Mouse (Mus musculus): Measurements from ENCODE around the gene Tgfbr3l. TPM values are rescaled to one million over a fixed set of nuclear protein-coding genes. Genes with fewer than 3 reads are reported as not detected.
A peak's percentile ranks its signal among the peaks of the same experiment; 100 is the strongest.
"Not testable (repeated sequence)": the region's sequence is repeated elsewhere in the genome, so short reads cannot be mapped to it uniquely, and the experiment has no call there.

Gene Tgfbr3l
- polyA plus RNA-seq, 1 experiment from 2014 or later: 4.6 TPM

GRCm38 (mm10) chr8:4254001-4254400 lies 6.0 kb downstream of the Tgfbr3l start:
- H3K27ac ChIP-seq (ENCODE audit: poor library complexity, severe bottlenecking): no peak overlapping the region

DNA sequence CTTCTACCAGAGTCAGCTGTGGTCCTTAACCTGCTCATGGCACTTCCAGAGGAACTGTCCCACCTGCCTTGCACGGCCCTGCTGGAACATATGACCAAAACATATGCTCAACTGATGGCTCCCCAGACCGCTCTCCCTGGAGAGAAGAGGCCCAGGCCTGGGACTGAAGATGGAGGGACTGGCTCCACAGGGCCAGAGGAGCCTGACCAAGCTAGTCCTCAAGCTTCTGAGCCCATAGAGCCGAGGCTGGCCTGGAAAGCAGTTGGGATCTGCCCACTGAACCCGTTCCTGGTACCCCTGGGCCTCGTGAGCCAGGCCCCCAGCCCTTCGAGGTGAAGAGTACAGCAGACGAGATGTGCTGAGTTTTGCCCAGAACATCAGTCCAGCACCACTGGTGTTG lies 7.5 kb downstream of the Tgfbr3l start:
- H3K4me2 ChIP-seq; H3K9ac ChIP-seq; H3K9me3 ChIP-seq (replicated peaks); H3K4me3 ChIP-seq; H3K27ac ChIP-seq (ENCODE audit: poor library complexity, severe bottlenecking); H3K27me3 ChIP-seq (replicated peaks); ATAC-seq (ENCODE audit: insufficient number of reproducible peaks, low FRiP score): not testable (repeated sequence)
- 85% methylated on average over 7 of the region's 7 CpGs for WGBS
- Histone ChIP-seq H3K4me1 (replicated peaks) (peaks cover 41% of the 10 kb centered on the region), H3K36me3 (peaks cover 41% of the 10 kb centered on the region)

More at GRCm38 (mm10) chr8:4254001-4254400, 6.0 kb downstream of the Tgfbr3l start:
- WGBS: 70% methylated on average over 6 of the region's 6 CpGs
- Histone ChIP-seq H3K9me3 (replicated peaks) (no peaks in the 10 kb centered on the region), H3K9ac (no peak overlapping the region), H3K36me3 (peaks cover 31% of the 10 kb centered on the region), H3K4me1 (replicated peaks) (peaks cover 46% of the 10 kb centered on the region), H3K27me3 (replicated peaks) (no peaks in the 10 kb centered on the region), H3K4me2 (peak overlapping the region; percentile 87), H3K4me3 (peak overlapping the region; percentile 95)
- ATAC-seq (ENCODE audit: insufficient number of reproducible peaks, low FRiP score): no peak

- Histone ChIP-seq H3K4me1 (replicated peaks) (peaks cover 37% of the 10 kb centered on the region), H3K9ac (peak overlapping the region; percentile 31; the same call in 1 of the 2 replicates), H3K9me3 (replicated peaks) (no peaks in the 10 kb centered on the region), H3K27me3 (replicated peaks) (no peaks in the 10 kb centered on the region), H3K4me2 (no peak overlapping the region), H3K4me3 (no peak overlapping the region), H3K27ac (ENCODE audit: poor library complexity, severe bottlenecking) (no peak overlapping the region), H3K36me3 (peaks cover 55% of the 10 kb centered on the region)
- ATAC-seq (ENCODE audit: insufficient number of reproducible peaks, low FRiP score): no peak
- WGBS: 58% methylated on average over 4 of the region's 4 CpGs
These were observed 8.9 kb downstream of the Tgfbr3l start for GRCm38 (mm10) chr8:4256911-4257310.

DNA sequence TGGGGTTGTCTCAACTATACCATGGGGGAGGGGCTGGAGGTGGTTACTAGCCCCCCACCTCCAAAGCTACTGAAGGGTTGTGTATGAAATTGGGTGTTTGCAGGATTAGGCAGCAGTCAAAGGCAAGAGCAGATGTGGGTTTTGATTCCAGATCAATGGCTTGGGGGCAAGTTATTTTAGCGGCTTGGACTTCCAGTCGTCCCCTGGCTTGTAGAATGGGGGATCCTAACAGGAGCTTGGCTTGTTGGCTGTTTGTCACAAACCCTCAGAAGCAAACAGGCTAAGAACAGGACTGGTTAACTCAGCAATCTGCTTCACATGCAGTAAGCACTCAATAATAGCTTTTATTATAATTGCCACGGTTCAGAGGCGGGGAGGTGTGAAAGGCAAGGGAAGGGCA lies 9.3 kb downstream of the Tgfbr3l start:
- Histone ChIP-seq H3K4me3 (0 out of 2 replicates have a peak overlapping the region, but pooled peaks have one; percentile 74), H3K36me3 (peaks cover 59% of the 10 kb centered on the region), H3K4me1 (replicated peaks) (peaks cover 36% of the 10 kb centered on the region), H3K4me2 (peak overlapping the region; percentile 92; the same call in 1 of the 2 replicates), H3K27me3 (replicated peaks) (no peaks in the 10 kb centered on the region), H3K9me3 (replicated peaks) (no peaks in the 10 kb centered on the region), H3K9ac (peak overlapping the region; percentile 31; the same call in 1 of the 2 replicates), H3K27ac (ENCODE audit: poor library complexity, severe bottlenecking) (no peak overlapping the region)
- 88% methylated on average over 4 of the region's 4 CpGs for WGBS
- ATAC-seq (ENCODE audit: insufficient number of reproducible peaks, low FRiP score): no peak

GRCm38 (mm10) chr8:4258233-4258632 lies 10.2 kb downstream of the Tgfbr3l start:
- no peaks in the 10 kb centered on the region for H3K27me3 ChIP-seq (replicated peaks)
- peak; percentile 54 for ATAC-seq (ENCODE audit: insufficient number of reproducible peaks, low FRiP score)
- peak overlapping the region; percentile 83 for H3K9ac ChIP-seq
- H3K4me2 ChIP-seq: peak overlapping the region; percentile 92
- H3K4me1 ChIP-seq (replicated peaks): peaks cover 33% of the 10 kb centered on the region
- WGBS: 2% methylated on average over 35 of the region's 35 CpGs
- peaks cover 68% of the 10 kb centered on the region for H3K36me3 ChIP-seq
- H3K9me3 ChIP-seq (replicated peaks): no peaks in the 10 kb centered on the region
- H3K4me3 ChIP-seq: peak overlapping the region; percentile 74
- H3K27ac ChIP-seq (ENCODE audit: poor library complexity, severe bottlenecking): peak overlapping the region; percentile 37

DNA sequence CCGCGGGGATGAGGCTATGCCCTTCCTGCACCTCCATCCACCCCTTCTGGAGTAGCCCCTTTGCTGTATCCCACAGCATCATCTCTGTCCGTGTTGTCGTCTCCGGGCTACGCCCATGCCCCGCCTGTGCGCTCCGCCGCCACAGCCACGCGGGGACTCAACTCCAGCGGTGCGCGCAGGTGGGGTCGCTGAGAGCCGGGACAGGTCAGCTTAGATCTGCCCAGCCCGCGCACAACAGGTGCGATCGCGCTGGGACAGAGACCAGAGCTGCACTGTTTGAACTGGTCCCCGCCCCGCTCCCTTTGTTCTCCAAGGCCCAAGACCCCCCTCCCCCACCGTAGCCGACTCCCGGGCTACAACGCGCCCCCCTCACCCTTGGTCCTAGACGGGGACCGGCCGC lies 10.7 kb downstream of the Tgfbr3l start:
- Histone ChIP-seq H3K27me3 (replicated peaks) (no peaks in the 10 kb centered on the region), H3K9me3 (replicated peaks) (no peaks in the 10 kb centered on the region), H3K4me1 (replicated peaks) (peaks cover 31% of the 10 kb centered on the region), H3K27ac (ENCODE audit: poor library complexity, severe bottlenecking) (peak overlapping the region; percentile 37), H3K36me3 (peaks cover 72% of the 10 kb centered on the region), H3K9ac (peak overlapping the region; percentile 83), H3K4me2 (peak overlapping the region; percentile 92), H3K4me3 (peak overlapping the region; percentile 74)
- peak; percentile 74 for ATAC-seq (ENCODE audit: insufficient number of reproducible peaks, low FRiP score)
- WGBS: under 1% methylated on average over 30 of the region's 32 CpGs

- peak within 1 kb of the TSS; percentile 52 for H3K27ac ChIP-seq (ENCODE audit: poor library complexity, severe bottlenecking)
- WGBS: 7% methylated on average over 29 of the region's 33 CpGs
- peak within 1 kb of the TSS; percentile 74 for H3K4me3 ChIP-seq
These were observed 11.3 kb downstream of the Tgfbr3l start, which contains the start of gene Ctxn1 for GRCm38 (mm10) chr8:4259125-4259804. Ctxn1 (minus strand) TSS chr8:4259274.

DNA sequence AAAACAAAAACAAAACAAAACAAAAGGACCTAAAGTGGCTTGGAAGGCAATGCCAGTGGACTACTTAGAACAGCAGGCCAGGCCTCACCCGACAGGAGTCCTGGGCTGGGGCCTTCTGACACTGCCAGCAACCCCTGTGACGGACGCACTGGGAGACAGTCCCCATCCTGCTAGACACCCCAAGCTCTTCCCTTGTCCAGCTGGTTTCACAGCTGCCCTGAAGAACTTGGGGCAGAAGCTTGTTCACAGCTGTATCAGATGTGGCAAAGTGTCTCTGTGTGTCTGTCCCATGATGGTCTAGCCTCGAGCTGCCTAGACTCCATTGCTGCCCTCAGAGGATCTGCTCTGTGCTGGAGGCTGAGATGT lies 11.8 kb downstream of the Tgfbr3l start:
- no peak overlapping the region for H3K4me3 ChIP-seq
- peaks cover 26% of the 10 kb centered on the region for H3K4me1 ChIP-seq (replicated peaks)
- H3K27me3 ChIP-seq (replicated peaks): no peaks in the 10 kb centered on the region
- peaks cover 78% of the 10 kb centered on the region for H3K36me3 ChIP-seq
- 77% methylated on average over 4 of the region's 4 CpGs for whole genome bisulfite sequencing
- H3K27ac ChIP-seq (ENCODE audit: poor library complexity, severe bottlenecking): 0 out of 2 replicates have a peak overlapping the region, but pooled peaks have one; percentile 52
- peak overlapping the region; percentile 32; the same call in 1 of the 2 replicates for H3K9ac ChIP-seq
- peak overlapping the region; percentile 92; the same call in 1 of the 2 replicates for H3K4me2 ChIP-seq
- no peak for ATAC-seq (ENCODE audit: insufficient number of reproducible peaks, low FRiP score)
- no peaks in the 10 kb centered on the region for H3K9me3 ChIP-seq (replicated peaks)

More at GRCm38 (mm10) chr8:4259125-4259804, 11.3 kb downstream of the Tgfbr3l start, which contains the start of gene Ctxn1:
- no peaks in the 10 kb centered on the region for H3K9me3 ChIP-seq (replicated peaks)
- peaks cover 26% of the 10 kb centered on the region for H3K4me1 ChIP-seq (replicated peaks)
- peak; percentile 95 for ATAC-seq (ENCODE audit: insufficient number of reproducible peaks, low FRiP score)
- H3K27me3 ChIP-seq (replicated peaks): no peaks in the 10 kb centered on the region
- peaks cover 78% of the 10 kb centered on the region for H3K36me3 ChIP-seq
- H3K4me2 ChIP-seq: peak within 1 kb of the TSS; percentile 92
- H3K9ac ChIP-seq: peak within 1 kb of the TSS; percentile 83

- WGBS: 84% methylated on average over 8 of the region's 8 CpGs
- Histone ChIP-seq H3K9ac (no peak overlapping the region), H3K36me3 (peaks cover 87% of the 10 kb centered on the region), H3K27me3 (replicated peaks) (no peaks in the 10 kb centered on the region), H3K9me3 (replicated peaks) (no peaks in the 10 kb centered on the region), H3K27ac (ENCODE audit: poor library complexity, severe bottlenecking) (no peak overlapping the region), H3K4me1 (replicated peaks) (peaks cover 10% of the 10 kb centered on the region), H3K4me2 (no peak overlapping the region), H3K4me3 (no peak overlapping the region)
- no peak for ATAC-seq (ENCODE audit: insufficient number of reproducible peaks, low FRiP score)
These were observed 15.2 kb downstream of the Tgfbr3l start for GRCm38 (mm10) chr8:4263105-4263791.

DNA sequence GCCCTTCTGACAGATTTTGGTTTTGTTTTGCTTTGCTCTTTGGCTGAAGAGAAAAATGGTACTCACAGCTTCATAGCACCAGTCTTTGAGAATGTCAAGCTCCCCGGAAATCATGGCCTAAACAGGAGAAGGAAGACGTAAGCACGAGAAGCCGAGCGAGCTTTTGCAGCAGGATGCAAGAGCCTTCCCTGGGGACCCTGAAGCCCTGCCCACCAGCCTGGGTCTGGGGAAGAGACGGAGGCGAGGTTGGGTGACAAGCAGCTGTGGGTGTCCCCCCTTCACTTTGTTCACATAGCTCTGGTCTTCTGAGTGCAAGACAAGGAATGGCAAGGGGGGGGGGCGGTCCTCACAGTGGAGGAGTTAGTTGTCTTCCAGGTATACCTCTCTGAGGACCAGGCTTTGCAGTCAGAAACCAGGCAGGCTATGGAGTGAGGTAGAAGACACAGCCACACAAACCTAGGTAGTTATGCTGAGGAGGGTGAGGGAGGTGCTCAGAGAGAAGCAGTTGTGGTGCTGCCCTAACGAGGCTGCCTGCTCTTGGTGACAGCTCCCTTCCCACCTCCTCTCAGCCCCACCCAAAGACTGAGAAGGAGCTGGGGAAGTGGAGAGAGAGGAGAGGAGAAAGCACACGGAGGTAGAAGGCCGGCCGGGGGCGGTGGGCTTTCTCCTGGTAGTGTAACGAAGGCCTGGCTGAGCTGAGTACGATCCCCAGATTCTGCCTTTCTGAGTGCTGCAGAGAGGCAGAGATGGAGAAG lies 17.3 kb downstream of the Tgfbr3l start:
- no peak overlapping the region for H3K27ac ChIP-seq (ENCODE audit: poor library complexity, severe bottlenecking)
- no peaks in the 10 kb centered on the region for H3K27me3 ChIP-seq (replicated peaks)
- no peak overlapping the region for H3K4me2 ChIP-seq
- H3K9me3 ChIP-seq (replicated peaks): no peaks in the 10 kb centered on the region
- no peak for ATAC-seq (ENCODE audit: insufficient number of reproducible peaks, low FRiP score)
- no peaks in the 10 kb centered on the region for H3K4me1 ChIP-seq (replicated peaks)
- no peak overlapping the region for H3K4me3 ChIP-seq
- H3K9ac ChIP-seq: no peak overlapping the region
- peaks cover 97% of the 10 kb centered on the region for H3K36me3 ChIP-seq
- 87% methylated on average over 15 of the region's 15 CpGs for WGBS

GRCm38 (mm10) chr8:4267627-4268026 lies 19.6 kb downstream of the Tgfbr3l start:
- Histone ChIP-seq H3K27ac (ENCODE audit: poor library complexity, severe bottlenecking) (no peak overlapping the region), H3K9me3 (replicated peaks) (no peaks in the 10 kb centered on the region), H3K9ac (no peak overlapping the region), H3K4me2 (no peak overlapping the region), H3K36me3 (peaks cover 95% of the 10 kb centered on the region), H3K4me3 (no peak overlapping the region), H3K4me1 (replicated peaks) (no peaks in the 10 kb centered on the region), H3K27me3 (replicated peaks) (no peaks in the 10 kb centered on the region)
- 0 out of 2 replicates have a peak, but pooled peaks have one; percentile 51 for ATAC-seq (ENCODE audit: insufficient number of reproducible peaks, low FRiP score)
- 74% methylated on average over 15 of the region's 15 CpGs for WGBS
